Mouse (Mus musculus): ENCODE measurements around the gene Szrd1.

The Szrd1 gene

DNA sequence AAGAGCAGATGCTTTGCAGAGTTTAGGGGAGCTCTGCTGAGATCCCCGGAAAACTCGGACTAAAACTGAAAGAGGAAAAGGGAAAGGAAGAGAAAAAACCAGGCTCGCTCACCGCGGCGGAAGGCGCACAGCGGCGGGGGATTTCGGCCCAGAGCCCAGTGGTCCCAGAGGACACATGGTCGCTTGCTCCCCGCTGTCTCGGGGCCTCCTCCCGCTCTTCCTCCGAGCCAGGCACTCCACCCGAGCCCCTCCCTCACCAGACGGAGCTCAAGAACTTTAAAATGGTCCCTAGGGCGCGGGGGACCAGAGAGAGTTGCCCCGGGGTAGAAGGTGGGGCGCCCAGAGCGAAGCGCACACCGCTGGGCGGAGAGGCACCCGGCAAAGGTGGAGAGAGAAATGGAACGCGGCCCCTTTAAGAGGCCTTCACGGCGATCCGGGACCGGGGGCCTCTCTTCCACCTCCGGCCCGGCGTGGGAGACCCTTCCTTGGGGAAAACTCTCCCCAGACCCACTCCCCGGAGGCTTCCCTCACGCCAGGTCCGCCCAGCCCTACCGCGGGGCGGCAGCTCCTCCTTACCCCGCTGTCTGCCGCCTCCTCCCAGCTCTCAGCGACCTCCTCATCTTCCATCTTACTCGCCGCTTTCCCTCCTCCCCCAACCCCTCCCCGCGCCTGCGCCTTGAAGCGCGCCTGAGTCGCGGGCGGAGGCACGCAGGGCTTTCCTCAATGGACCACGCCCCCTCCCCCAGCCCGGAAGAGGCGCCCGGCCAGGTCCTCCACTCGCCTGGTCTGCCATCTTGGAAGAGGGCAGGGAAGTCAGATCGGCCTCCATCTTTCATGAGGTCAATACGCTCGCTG is at the start of gene Szrd1:
Gene Szrd1 (minus strand): TSS at position 660 of the 855 bp plus-strand sequence.
- peak; percentile 99 to 100 for DNase-seq (ENCODE audit: low spot score in 2 of 2)

DNA sequence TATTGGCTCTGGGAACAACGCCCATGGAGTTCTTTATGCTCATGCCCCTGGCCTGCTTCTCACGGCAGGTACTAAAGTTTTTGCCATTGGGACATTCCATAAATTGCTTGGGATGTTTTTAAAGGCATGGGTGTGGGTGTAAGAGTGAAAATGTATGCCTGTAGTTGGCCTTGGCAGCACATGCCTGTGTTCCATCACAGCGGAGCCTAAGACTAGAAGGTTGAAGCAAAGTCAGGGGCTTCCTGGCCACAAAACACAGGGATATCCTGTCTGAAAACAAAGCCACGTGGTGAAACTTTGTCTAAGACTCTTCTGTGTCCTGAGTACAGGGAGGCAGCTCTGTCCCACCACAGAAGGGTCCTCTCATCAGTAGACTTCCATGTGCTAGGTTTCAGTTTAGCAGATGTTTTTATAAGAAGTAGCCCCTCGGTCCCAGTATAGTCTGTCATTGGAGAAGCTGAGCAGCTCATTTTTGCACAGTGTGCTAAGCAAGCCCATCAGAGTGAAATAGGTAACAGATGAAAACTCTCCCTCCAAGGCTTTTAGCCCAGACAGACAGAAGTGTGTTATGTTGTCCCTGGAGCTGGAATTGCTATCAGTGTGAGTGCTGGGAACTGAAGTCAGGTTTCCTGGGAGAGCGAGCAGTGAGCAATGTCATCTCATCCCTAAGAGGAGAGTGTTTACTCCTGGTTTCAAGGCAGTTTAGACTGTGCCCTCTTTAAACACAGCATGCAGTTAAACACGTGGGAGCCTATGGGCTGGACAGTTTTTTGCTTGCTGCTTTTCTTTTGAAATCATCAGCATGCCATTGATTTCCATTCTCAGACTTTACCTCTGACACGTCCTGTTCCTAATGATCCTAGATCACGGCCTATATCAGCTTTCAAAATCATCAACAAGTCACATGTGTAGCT is 47.6 kb upstream of the Szrd1 start:
- no peak for DNase-seq (ENCODE audit: low spot score in 2 of 2)

DNA sequence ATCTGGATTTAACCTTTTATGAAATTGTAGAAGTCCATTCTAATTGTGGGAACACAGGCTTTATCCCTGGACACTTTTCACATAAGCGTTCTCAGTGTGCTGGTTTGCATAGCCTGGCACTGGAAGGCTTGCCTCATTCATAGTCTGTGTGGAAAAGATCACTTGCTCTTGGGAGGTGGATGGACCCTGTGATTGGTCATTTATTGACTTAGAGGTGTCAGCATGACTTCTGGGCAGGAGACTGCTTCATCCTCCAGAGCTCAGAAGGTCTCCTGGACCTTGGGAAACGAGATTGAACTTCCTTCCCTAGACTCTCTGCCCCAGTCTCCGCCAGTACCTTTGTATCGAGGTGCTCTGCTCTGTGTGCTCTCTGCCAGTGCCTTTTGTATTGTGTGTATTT is 44.9 kb upstream of the Szrd1 start:
- no peak for DNase-seq (ENCODE audit: low spot score in 2 of 2)

DNA sequence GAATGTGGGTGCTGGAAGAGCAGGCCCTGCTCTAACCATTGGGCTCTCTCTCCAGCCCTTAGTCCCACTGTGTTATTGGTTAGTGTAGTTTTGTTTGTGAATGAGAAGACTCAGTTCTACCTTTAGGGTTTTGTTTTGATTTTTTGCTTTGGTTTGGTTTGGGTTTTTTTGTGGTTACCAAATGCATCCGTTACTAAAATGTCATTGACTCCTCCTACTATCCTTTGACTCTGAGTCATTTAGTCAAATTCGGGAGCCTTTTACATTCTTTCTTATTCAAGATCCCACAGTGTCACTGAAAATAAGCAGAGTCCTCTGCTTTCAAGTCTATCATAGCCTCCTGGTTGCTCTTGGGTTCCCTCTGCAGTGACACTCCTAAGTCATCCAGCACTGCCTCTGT is 44.4 kb upstream of the Szrd1 start:
- DNase-seq (ENCODE audit: low spot score in 2 of 2) = no peak

DNA sequence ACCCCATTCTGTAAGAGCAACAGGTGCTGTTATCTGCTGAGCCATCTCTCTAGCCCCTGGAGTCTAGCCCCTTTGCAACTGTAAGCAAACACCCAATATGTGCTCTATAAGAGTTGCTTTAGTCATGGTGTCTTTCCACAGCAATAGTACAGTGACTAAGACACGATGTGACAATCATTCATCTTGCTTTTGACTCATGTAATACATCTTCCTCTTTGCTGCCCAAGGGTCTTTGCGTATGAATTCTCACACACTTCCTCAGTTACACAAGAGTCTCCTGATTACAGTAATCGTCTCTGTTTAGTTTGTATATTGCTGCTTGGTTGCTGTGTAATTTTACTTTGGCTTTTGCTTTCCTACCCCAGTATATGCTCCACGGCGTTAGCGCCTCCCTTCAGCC is 42.4 kb upstream of the Szrd1 start:
- DNase-seq (ENCODE audit: low spot score in 2 of 2) = no peak

DNA sequence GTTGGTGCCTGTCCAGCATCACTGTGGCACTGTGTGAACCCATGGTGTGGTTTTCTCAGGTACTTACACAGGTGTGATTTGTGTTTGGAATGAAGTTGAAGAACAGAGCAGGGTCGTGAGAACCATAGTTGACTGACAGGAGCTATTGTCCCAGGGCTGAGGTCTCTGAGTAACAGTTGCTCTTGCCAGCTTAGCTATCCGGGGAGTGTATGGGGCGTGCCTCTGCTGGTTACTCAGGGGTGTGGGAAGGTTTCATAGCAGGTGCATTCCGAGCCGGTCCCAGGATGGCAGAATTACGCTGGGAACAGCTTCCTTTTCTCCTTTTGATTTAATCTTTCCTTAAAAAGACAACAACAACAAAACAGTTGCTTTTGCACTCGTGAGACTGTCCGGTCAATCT is 41.3 kb upstream of the Szrd1 start:
- DNase-seq (ENCODE audit: low spot score in 2 of 2) = no peak

DNA sequence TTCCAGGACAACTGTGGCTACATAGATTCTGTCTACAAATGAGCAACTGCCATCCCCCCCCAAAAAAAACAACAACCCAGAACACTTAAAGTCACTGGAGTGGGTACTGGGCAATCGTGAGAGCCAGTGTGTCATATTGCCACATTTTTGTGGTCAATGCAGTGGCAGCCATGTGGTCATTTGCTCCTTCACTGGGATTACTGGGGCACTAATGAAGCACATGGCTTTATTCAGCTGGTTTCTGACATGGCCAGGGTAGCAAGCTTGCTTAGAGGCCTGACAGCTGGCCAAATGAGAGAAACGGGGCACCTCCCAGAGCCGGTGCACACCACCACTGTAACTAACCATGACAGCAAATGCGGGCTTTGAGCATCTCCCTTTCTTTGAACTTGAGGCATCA is 38.9 kb upstream of the Szrd1 start:
- no peak for DNase-seq (ENCODE audit: low spot score in 2 of 2)

DNA sequence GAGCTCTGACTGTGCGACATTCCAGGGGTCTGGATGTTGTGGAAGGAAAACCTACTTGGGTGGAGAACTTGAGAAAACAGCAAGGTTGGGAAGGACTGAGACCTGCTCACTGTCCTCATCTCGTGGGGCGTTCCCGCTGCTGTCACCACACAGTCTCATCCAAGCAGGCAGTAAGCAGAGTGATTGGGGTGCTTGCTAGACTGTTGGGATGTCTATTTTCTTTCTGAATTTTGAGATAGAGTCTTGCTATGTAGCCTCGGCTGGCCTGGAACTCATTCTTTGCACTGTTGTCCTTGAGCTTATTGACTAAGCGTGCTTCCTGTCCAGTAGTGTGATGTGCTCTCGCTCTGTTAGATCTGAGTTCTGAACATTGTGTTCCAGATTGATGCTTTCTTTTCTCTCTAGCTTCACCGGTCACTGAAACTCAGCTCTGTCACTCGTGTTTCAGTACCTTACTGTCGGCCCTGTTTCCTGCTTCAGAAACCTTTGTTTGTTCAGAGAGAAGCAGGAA is 36.8 kb upstream of the Szrd1 start:
- no peak for DNase-seq (ENCODE audit: low spot score in 2 of 2)

DNA sequence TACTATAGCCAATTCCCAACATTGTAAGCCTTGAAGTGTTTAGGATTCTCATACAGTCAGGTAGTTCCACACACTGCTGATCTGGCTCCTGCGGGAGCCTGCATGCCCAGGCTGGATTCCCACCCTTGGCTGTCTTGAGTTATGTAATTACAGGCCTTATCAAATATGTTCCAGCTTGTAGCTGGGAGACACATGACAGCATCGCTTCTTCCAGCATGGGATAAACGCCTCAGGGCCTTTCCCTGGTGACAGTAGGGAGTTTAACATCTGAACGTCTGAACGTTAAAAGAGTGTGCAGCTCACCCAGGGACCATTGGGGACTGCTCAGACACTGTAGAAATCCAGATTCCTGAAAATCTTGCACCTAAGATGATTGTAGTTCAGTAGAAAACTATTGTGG is 36.2 kb upstream of the Szrd1 start:
- no peak for DNase-seq (ENCODE audit: low spot score in 2 of 2)

DNA sequence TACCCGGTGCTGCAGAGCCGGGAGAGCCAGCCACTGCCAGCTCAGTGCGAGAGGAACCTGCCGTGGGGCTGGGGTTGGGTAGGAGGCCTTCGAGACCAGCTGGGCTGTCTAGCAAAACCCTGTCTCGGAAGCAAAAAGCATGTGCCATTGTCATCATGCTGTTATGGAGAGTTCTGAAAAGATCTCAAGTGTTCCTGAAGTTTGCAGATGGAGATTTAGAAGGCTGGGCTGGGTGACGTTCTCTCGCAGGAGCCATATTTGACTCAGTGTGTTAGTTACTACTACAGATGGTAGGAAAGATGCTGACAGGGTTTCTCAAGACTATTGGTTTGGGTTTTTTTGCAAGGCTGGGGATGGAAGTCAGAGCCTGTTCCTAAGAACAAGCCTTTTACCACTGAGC is 32.5 kb upstream of the Szrd1 start:
- DNase-seq (ENCODE audit: low spot score in 2 of 2) = no peak

DNA sequence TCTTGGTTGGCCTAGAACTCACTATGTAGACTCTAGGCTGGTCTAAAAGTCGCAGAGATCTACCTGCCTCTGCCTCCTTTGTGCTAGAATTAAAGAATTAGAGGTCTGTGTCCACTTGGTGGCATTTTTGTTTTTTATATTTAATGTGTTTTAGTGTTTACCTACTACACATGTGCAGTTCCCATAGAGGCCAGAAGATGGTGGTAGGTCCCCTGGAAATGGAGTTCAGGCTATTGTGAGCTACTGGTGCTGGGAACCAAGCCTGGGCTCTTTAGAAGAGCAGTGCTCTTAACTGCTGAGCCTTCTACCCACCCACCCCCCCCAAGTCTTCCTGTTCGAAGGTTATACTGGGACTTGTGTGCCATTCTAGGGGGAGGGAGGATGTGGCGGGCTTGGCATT is 27.6 kb upstream of the Szrd1 start:
- no peak for DNase-seq (ENCODE audit: low spot score in 2 of 2)

DNA sequence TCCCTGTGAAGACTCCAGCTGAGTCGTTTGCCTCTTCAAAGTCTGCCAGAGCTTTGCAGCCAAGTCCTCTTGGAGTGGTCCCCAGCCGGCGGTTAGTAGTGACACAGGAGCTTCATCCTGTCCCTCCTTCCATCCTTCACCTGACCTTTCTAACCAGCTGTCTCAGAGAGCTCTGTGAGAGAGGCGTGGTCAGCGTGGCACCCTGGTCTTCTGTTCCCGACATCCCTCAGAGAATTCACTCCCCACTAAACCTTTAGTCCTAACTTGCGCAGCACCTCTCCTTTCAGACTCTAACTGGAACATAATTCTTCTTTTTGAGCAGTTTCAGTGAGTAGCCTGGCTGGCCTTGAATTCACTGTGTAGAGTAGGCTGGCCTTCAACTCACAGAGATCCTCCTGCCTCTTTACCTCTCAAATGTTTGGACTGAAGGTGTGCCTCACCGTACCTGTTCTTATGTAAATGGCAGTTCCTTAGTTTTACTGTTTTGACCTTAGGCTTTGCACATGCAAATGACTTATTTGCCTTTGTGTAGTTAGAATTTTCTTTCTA is 26.2 kb upstream of the Szrd1 start:
- no peak for DNase-seq (ENCODE audit: low spot score in 2 of 2)

DNA sequence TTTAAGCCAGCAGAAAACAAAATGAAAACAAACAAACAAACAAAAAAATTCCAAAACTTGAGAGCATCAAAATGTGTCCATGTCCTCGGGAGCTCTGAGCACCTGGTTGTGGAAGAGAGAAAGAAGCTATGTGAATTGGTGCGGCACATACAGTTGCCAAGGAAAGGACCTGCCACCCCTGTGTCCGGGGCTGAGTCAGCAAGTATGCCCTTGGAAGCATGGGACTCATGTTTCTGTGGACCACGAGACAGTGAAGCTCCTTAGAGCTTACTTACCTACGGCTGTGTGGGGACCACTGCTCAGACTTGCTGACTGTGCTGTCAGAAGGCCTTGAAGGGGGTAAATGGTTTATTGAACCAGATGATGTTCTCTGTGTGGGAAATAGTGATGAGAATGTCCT is 24.2 kb upstream of the Szrd1 start:
- DNase-seq (ENCODE audit: low spot score in 2 of 2) = no peak

DNA sequence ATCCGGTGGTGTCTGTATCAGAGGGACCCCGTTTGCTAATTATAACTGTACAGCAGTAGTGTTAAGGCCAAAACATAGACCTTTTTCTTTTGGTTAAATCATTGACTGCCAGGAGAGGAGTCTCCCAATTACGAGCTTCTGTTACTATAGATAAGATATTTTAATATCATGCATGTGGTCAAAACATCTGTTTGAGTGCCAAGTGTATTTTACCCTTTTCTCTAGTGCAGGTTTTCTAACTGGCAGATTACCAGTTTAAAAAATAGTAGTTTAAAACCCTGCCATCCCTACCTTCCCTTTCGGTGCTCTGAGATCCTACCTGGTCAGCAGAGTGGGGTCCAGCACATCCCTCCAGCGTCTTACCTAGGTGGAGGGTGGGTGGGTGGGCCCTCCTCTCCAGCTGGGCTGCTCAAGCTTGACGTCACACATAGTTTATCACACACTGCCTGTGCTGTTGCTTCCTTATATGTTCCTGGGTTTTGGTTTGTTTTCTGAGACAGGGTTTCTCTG is 22.2 kb upstream of the Szrd1 start:
- DNase-seq (ENCODE audit: low spot score in 2 of 2) = no peak

DNA sequence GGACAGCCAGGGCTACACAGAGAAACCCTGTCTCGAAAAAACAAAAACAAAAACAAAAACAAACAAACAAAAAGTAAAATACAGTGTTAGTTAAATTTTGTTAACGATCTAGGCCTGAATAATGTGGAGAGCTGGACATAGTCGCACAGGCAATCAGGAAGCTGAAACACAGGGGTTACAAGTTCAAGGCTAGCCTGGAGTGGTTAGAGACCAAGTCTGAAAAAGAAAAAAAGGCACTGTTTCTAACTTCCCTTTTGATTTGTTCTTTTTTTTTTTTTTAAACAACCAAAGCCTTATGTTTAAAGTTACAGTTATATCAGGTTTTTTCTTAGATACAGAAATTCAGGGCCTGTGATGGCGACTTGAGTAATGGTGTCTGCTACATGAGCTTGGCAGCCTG is 20.6 kb upstream of the Szrd1 start:
- no peak for DNase-seq (ENCODE audit: low spot score in 2 of 2)

DNA sequence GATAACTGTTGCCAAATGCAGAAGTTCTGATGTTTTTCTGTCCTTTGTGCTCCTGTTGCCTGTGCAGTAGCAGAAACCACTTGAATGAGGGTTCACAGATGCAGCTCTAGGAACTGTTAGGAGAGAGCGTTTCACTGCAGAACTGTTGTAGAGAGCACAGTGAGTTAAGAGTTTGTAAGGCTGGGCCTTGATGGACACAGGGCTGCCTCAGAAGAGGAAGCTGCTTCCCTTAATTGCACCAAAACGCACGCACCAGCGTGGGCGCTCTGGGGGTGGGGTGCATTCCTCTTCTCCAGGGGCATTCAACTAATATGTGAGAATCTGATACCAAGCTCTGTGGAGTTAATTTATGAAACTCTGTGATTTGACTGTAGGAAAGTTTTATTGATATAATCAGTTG is 20.1 kb upstream of the Szrd1 start:
- DNase-seq (ENCODE audit: low spot score in 2 of 2) = no peak

DNA sequence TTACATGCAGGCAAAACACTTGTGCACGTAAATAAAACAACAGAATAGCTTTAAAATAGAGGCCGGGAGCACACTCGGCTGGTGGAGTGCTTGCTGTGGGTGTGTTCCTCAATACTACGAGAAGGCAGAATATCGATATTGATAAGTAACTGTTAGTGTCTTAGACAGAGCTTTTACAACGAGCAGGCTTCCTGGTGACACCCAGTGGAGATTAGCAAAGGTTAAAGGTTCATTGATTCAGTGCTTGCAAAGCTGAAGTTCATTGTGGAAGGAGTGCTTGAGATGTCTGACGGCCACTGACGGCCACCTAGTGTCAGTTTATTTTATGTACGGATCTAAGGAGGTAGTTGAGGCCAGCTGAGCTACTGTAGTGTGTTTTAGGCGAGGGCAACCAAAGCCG is 19.5 kb upstream of the Szrd1 start:
- DNase-seq (ENCODE audit: low spot score in 2 of 2) = no peak

DNA sequence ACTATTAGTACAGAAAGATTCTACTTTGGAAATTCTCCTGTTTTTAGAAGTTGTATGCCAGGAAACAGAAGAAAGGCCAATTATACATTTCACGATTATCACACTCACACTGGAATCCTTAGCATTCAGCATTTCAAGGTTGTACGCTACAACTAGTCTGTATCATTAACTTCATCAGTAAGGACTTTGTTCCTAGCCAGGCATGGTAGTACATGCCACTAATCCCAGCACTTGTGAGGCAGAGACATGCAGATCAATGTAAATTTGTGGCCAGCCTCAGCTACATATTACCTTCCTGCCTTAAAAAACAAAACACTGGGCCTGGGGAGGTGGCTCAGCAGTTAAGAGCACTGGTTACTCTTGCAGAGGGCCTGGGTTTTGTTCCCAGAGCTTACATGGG is 19.0 kb upstream of the Szrd1 start:
- no peak for DNase-seq (ENCODE audit: low spot score in 2 of 2)

DNA sequence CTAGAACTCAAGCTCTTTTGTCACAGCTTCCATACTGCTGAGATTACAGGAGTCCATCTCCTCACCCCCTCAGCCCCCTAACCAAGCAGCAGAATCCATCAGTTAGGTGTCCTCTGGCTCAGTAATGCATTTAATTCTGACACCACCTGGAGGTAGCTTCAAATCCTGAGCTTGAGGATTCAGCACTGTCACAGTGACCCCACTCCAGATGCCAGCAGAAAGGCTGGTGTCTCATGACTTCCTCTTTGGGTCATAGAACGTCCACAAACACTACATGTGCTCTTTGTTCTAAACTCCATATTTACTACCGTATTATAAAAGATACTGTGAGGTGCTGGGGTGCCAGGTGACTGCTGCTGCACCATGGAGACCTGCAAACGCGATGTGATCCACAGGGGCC is 17.9 kb upstream of the Szrd1 start:
- no peak for DNase-seq (ENCODE audit: low spot score in 2 of 2)

DNA sequence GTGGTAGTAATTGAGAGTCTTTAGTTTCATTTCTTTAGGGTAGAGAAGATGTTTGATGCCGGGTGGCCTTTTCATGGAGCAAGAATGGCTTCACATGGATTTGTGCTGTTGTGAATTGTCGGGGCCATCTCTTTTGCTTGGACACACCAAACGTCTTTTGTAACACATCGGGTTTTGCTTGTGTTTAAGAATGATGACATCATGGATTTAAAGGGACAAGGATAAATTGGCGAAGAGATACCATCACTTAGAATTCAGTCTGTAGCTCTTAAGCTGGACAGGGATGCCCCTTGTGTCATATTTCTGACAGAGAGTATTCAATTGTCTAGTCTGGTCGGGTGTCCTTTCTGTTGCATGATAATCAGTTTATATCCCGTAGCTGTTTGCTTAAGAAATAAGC is 9.5 kb upstream of the Szrd1 start:
- no peak for DNase-seq (ENCODE audit: low spot score in 2 of 2)

DNA sequence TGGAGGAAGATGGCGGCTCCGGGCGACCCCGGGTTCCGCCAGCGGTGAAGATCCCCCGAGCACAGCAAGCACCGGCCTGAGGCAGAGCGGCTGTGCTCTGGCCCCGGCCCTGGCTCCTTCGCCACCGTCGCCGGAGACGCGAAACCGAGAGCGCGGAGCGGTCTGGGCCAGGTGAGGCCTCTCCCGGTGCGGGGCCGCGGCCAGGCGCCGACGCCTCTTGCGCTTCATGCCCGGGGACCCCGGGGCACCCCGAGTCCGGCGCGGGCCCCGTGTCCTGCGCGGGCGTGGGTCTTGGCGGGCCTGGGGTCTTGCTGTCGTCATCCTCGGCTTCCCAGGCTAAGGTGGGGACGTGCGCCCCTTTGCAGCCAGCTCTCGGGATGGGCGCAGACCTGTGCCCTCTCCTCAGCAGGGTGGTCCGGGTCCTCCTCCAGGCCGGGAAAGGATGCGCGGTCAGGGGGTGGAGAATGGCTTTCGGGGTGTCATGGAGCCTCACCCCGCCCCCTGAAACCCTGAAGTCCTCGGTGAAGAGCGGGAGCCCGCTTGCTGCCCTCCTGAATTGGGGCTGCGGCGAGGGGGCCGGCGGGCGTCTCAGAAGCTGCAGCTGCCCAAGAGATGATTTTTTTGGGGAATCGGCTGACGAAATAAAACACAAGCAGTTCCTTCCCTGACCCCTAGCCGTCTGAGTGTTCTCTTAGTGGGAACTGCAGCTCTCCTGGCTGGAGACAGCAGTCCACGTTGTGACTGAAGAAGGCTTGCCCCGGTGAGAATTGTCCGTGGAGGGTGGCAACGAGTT is 8.6 kb upstream of the Szrd1 start:
- DNase-seq (ENCODE audit: low spot score in 2 of 2) = peak; percentile 50 to 55

Measured in right cerebral cortex, postnatal 10 days (tissue).